Mouse (Mus musculus) cerebellum, adult 8-10 months (tissue): ENCODE measurements around the gene Klrg1.

Experiments
- DNase-seq: peaks from one replicate; pipeline ENCODE4 v3.0.0; 2022

Gene Klrg1

GRCm38 (mm10) chr6:122292184-122292583, 9.5 kb upstream of the Klrg1 start:
- DNase-seq, result no peak

GRCm38 (mm10) chr6:122291735-122292134, 9.1 kb upstream of the Klrg1 start:
- no peak for DNase-seq

- DNase-seq, result no peak
Observed at GRCm38 (mm10) chr6:122291264-122291663, 8.6 kb upstream of the Klrg1 start.

- DNase-seq, result no peak
Observed at GRCm38 (mm10) chr6:122290253-122290652, 7.6 kb upstream of the Klrg1 start.

DNA sequence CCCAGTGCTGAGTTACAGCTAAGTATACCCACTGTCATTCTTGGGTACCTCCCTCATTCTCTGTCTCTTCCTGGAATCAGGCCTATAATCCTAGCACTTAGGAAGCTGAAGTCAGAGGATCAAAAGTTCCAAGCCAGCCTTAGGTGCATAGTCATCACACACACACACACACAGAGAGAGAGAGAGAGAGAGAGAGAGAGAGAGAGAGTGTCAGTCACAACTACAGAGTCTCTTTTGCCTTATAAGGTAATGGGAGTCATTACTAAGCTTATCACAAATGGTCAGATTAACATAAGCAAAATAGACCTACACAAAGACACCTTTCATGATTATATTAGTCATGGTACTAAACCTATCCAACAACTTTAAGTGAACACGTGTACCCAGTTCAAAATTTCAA, 6.6 kb upstream of the Klrg1 start:
- no peak for DNase-seq

DNA sequence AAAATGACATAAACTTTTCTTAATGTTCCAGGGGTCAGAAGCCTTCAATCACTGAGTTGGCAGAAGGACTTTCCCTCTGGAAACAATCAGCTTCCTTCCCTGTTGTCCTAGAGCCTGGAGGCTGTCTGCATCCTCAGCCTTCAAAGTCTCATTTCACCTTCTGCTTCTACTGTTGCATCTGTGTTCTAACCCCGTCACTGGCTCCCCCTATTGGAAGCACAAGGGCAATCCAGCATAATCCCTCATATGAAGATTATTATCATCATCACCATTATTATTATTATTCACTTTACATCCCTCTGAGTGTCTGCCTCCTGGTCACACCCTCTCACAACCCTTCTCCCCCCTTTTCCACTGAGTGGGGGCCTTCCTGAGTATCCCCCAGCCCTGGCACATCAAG, 5.6 kb upstream of the Klrg1 start:
- no peak for DNase-seq

- no peak for DNase-seq
Observed at GRCm38 (mm10) chr6:122284823-122285222, 2.1 kb upstream of the Klrg1 start.

DNA sequence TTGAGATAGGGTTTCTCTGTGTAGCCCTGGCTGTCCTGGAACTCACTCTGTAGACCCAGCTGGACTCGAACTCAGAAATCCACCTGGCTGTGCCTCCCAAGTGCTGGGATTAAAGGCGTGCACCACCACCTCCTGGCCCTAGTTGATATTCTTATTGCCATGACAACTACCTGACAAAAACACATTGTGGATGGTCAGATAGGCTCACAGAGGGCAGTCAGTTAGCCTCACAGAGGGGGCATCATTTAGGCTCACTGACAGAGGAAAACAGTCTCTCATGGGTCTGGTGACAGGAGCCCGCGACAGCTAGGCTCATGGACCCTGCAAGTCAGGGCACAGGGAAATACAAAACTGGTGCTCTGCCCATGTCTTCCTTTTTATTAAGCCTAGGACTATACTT, 1.6 kb upstream of the Klrg1 start:
- DNase-seq, result no peak

DNA sequence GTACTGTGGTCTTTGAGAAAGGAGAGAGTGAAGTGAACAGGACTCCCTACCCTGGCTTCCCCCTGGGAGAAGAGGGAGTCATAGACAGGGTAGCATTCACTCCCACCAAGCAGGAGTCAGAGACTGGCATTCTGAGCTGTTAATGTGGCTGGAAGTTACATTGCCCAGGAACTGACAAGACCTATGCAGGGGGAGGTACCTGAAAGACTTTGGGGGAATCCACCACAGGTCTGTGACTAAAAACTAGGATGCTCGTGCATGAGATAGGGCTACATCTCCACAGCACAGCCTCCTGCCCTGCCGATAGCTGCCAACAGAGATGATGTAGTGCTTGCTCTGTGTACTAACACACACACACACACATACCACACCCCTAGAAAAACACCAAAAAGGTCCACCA, 747 bp upstream of the Klrg1 start:
- DNase-seq, result no peak

- no peak for DNase-seq
Observed at GRCm38 (mm10) chr6:122276565-122276964, 6.1 kb downstream of the Klrg1 start.

- DNase-seq, result no peak
Observed at GRCm38 (mm10) chr6:122274546-122274945, 8.1 kb downstream of the Klrg1 start.

GRCm38 (mm10) chr6:122270152-122270551, 12.5 kb downstream of the Klrg1 start:
- DNase-seq, result no peak

- DNase-seq, result no peak
Observed at GRCm38 (mm10) chr6:122269170-122269569, 13.5 kb downstream of the Klrg1 start.

GRCm38 (mm10) chr6:122268561-122268960, 14.1 kb downstream of the Klrg1 start:
- peak; percentile 90 for DNase-seq

GRCm38 (mm10) chr6:122262543-122262942, 20.1 kb downstream of the Klrg1 start:
- DNase-seq, result no peak

DNA sequence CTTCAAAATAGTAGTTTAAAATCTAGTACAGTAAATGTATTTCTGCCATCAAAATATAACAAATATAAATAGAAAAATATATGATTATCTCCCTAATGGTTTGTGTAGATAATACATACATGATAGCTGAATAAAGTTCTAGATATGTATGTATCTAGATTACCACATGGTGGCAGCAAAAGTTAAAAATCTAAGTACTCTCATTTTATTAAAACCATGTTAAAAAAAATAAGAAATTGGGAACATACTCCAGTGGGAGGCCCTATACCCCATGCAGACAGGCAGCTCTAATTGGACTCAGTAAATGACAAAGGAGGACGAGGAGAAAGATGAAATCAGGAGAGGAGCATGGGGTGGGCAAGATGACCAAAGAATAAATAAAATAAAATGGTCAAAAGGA, 30.5 kb downstream of the Klrg1 start:
- no peak for DNase-seq

DNA sequence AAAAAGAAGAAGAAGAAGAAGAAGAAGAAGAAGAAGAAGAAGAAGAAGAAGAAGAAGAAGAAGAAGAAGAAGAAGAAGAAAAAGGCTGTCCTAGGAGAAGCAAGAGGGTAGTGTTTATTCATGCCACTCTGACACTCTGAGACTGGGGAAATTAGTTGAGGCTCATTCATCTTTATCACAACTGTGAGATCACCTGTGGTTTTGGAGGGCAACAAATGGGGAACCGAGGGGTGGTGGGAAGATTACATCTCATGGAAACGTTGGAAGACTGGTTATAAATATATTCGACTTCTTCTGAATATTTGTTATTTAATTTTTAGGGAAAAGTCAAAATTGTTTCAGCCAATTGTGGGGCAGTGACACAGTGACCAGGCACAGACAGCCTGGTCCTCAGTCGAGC, 32.6 kb downstream of the Klrg1 start:
- DNase-seq, result no peak
